Mouse (Mus musculus) kidney, embryonic 15.5 days (tissue): ENCODE measurements around the gene Dusp11. TPM values are rescaled to one million over a fixed set of nuclear protein-coding genes. Genes with fewer than 3 reads are reported as not detected.
"Not testable (repeated sequence)": the region's sequence is repeated elsewhere in the genome, so short reads cannot be mapped to it uniquely, and the experiment has no call there.

Experiments used
- ATAC-seq: fragments of 200-750 bp; cut with Nextera tagmentation; replicated peaks from 2 replicates; pipeline ENCODE4 v1.8.0; 2017; ENCODE audit warnings: moderate TSS enrichment; ENCODE audit not compliant: low FRiP score
- H3K27ac ChIP-seq: fragments of 300-500 bp; sonication (generic); 2 replicates; pipeline ENCODE4 v1.5.1; 2015; ENCODE audit warnings: mild to moderate bottlenecking, inconsistent platforms
- H3K27me3 ChIP-seq: fragments of 300-500 bp; sonication (generic); 2 replicates; pipeline ENCODE4 v1.6.1; 2015; ENCODE audit warnings: inconsistent platforms
- H3K36me3 ChIP-seq: fragments of 300-500 bp; sonication (generic); 2 replicates; pipeline ENCODE4 v1.6.1; 2015; ENCODE audit warnings: inconsistent platforms
- H3K4me1 ChIP-seq: fragments of 300-500 bp; sonication (generic); 2 replicates; pipeline ENCODE4 v1.6.1; 2015; ENCODE audit warnings: inconsistent platforms
- H3K4me2 ChIP-seq: fragments of 300-500 bp; sonication (generic); 2 replicates; pipeline ENCODE4 v1.6.1; 2015; ENCODE audit warnings: moderate library complexity, mild to moderate bottlenecking, inconsistent platforms
- H3K4me3 ChIP-seq: fragments of 300-500 bp; sonication (generic); replicated peaks from 2 replicates; pipeline ENCODE4 v1.5.1; 2015; ENCODE audit warnings: mild to moderate bottlenecking, inconsistent platforms
- H3K9ac ChIP-seq: fragments of 300-500 bp; sonication (generic); 2 replicates; pipeline ENCODE4 v1.6.1; 2015; ENCODE audit warnings: mild to moderate bottlenecking, inconsistent platforms
- H3K9me3 ChIP-seq: fragments of 300-500 bp; sonication (generic); replicated peaks from 2 replicates; pipeline ENCODE4 v1.6.1; 2016; ENCODE audit warnings: inconsistent platforms
- WGBS: fragments of 180-500 bp; shearing (Covaris S2); methylation state at CpG from one replicate; pipeline ENCODE4 v1.1.7; 2015; ENCODE audit warnings: mixed read lengths; 5-methylcytosine and 5-hydroxymethylcytosine counted together
- polyA plus RNA-seq: library from polyadenylated mRNA; unstranded; fragments of >200 nt; fragmentation: Nextera tagmentation; extraction: Ambion mirVana; gene quantifications from 2 replicates; pipeline ENCODE4 v1.2.1, GENCODE M21; 2015

Dusp11 gene
- polyA plus RNA-seq, 1 experiment from 2014 or later: 44.1 TPM

DNA sequence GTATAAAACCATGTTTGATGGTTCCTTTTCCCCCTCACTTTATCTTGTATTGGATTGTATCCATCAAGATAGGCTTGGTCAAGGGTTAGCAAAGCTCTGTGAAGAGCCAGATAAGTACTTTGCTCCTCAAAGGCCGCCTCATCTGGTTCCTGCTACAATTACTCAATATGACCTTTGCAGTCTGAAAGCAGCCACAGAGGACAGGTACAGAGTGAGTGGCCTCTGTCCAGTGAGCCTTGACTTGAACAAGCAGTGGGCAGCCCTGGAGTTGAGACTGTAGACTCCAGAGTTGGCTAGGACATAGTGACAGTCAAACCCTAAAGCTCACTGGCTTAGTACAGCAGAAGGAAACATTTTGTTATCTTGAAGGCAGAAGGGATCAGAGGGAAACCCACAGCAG, 32.2 kb downstream of the Dusp11 start:
- Histone ChIP-seq H3K4me2 (no peak overlapping the region), H3K9ac (no peak overlapping the region), H3K27me3 (no peaks in the 10 kb centered on the region), H3K36me3 (peaks cover 68% of the 10 kb centered on the region), H3K27ac (no peak overlapping the region), H3K9me3 (no peaks in the 10 kb centered on the region), H3K4me3 (no peak overlapping the region), H3K4me1 (no peaks in the 10 kb centered on the region)
- no peak for ATAC-seq
- WGBS: 82% methylated on average over 1 of the region's 1 CpGs

- no peaks in the 10 kb centered on the region for H3K9me3 ChIP-seq
- H3K4me1 ChIP-seq: no peaks in the 10 kb centered on the region
- H3K9ac ChIP-seq: no peak overlapping the region
- WGBS: 91% methylated on average over 9 of the region's 9 CpGs
- H3K27me3 ChIP-seq: no peaks in the 10 kb centered on the region
- H3K4me2 ChIP-seq: no peak overlapping the region
- H3K36me3 ChIP-seq: peaks cover 77% of the 10 kb centered on the region
- no peak overlapping the region for H3K4me3 ChIP-seq
- ATAC-seq: peak; percentile 54
- H3K27ac ChIP-seq: no peak overlapping the region
Observed at GRCm38 (mm10) chr6:85927476-85928464, 33.7 kb downstream of the Dusp11 start.

- no peak overlapping the region for H3K4me2 ChIP-seq
- ATAC-seq: no peak
- no peaks in the 10 kb centered on the region for H3K9me3 ChIP-seq
- H3K4me3 ChIP-seq: no peak overlapping the region
- peak overlapping the region; percentile 24; the same call in 1 of the 2 replicates for H3K27ac ChIP-seq
- 93% methylated on average over 1 of the region's 1 CpGs for WGBS
- no peak overlapping the region for H3K9ac ChIP-seq
- peaks cover 77% of the 10 kb centered on the region for H3K36me3 ChIP-seq
- no peaks in the 10 kb centered on the region for H3K4me1 ChIP-seq
- H3K27me3 ChIP-seq: no peaks in the 10 kb centered on the region
Observed at GRCm38 (mm10) chr6:85926709-85927108, 34.8 kb downstream of the Dusp11 start.

DNA sequence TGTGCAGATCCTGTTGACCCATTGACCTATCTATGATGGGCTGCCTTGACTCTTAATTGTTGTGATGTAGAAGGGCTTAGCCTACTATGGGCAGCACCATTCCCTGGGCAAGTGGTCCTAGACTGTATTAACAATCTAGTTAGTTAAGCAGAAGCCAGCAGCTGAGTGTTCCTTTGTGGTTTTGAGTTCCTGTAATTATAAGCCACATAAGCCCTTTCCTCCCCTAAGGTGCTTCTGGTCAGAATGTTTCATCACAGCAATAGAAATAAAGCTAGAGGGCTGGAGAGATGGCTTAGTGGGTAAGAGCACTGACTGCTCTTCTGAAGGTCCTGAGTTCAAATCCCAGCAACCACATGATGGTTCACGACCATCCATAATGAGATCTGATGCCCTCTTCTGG, 37.8 kb downstream of the Dusp11 start:
- Histone ChIP-seq H3K27ac (no peak overlapping the region), H3K4me1 (no peaks in the 10 kb centered on the region), H3K4me3 (no peak overlapping the region), H3K36me3 (peaks cover 64% of the 10 kb centered on the region), H3K9ac (no peak overlapping the region), H3K27me3 (no peaks in the 10 kb centered on the region), H3K9me3 (no peaks in the 10 kb centered on the region), H3K4me2 (no peak overlapping the region)
- 94% methylated on average over 1 of the region's 1 CpGs for WGBS
- ATAC-seq: no peak

GRCm38 (mm10) chr6:85919401-85919800, 42.1 kb downstream of the Dusp11 start:
- Histone ChIP-seq H3K9ac (no peak overlapping the region), H3K27ac (no peak overlapping the region), H3K9me3 (no peaks in the 10 kb centered on the region), H3K36me3 (peaks cover 24% of the 10 kb centered on the region), H3K4me1 (peaks cover 13% of the 10 kb centered on the region), H3K27me3 (no peaks in the 10 kb centered on the region), H3K4me2 (no peak overlapping the region), H3K4me3 (no peak overlapping the region)
- WGBS: 92% methylated on average over 4 of the region's 4 CpGs
- no peak for ATAC-seq

GRCm38 (mm10) chr6:85918341-85918740, 43.1 kb downstream of the Dusp11 start:
- Histone ChIP-seq H3K36me3 (peaks cover 21% of the 10 kb centered on the region), H3K4me1 (peaks cover 13% of the 10 kb centered on the region)
- H3K4me2 ChIP-seq, ATAC-seq, H3K9me3 ChIP-seq, H3K27ac ChIP-seq, H3K9ac ChIP-seq, H3K4me3 ChIP-seq, H3K27me3 ChIP-seq: not testable (repeated sequence)
- 98% methylated on average over 3 of the region's 3 CpGs for WGBS

DNA sequence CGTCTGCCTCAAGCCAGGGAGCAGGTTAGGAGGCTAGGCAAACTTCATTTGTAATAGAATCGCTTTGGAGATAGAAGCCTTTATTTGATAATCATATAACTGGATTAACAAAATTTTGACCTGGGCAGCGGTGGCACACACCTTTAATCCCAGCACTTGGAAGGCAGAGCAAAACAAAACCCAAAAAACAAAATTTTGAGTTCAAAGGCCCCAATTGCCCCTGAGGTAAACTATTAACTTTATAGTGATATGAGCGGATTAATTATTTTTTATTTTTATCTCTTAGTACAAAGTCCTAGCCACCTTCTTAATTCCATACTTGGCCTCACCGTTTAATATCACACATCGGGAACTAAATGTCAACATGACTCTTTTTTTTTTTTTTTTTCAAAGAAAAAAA, 44.9 kb downstream of the Dusp11 start:
- Histone ChIP-seq H3K4me1 (peaks cover 13% of the 10 kb centered on the region), H3K4me2 (peak overlapping the region; percentile 76), H3K27me3 (no peaks in the 10 kb centered on the region), H3K36me3 (peaks cover 6% of the 10 kb centered on the region; the same call in 1 of the 2 replicates), H3K27ac (peak overlapping the region; percentile 94), H3K9ac (peak overlapping the region; percentile 78), H3K9me3 (no peaks in the 10 kb centered on the region), H3K4me3 (peak overlapping the region; percentile 68)
- 81% methylated on average over 6 of the region's 6 CpGs for WGBS
- ATAC-seq: no peak

DNA sequence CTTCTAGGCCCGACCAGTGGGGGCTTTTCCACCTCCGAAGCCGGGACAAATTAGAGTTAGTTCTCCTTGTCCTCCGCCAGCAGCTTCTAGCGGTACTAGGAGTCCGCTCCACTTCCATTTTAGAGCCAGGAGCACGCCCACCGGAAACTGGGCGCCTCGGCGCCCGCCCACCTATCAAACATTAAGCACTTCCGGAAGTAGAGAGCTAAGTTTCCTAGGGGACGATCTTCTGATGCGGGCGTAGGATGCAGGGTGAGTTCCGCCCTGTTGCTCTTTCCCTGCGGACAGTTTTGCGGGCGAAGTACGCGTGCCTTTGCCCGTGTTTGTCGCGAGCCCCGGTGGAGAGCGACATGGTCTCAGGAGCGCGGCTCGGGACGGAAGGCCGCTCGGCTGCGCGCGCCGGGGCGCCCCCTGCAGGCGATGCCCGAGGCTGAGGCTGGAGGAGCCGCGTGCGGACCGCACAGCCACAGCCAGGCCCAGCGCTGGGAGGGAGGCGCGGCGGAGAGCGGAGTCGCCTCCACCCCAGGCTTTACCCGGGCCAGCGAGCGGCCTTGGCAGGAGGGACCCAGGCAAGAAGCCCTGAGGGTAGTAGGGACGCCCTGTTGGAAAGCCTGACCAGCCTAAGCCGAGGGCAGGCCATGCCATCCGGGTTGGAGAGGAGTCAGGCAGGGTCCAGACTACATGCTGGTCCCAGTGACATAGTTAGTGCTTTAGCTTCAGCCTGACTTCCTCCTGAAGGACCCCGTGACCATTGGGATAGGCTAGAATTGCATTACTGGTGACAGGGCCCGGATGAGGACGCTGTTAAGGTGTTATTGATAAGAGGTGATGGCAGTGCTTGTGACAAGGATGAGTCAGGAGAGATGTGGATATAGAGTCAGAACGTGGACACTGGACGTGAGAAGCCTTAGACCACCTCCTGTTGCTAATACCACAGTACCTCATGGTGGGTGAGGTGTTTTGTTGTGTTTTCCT, 45.6 kb downstream of the Dusp11 start, which contains the start of gene Nat8f1:
Nat8f1 (minus strand) TSS at position 149 of the 975 bp plus-strand sequence.
- not testable (repeated sequence) for H3K36me3 ChIP-seq, H3K9me3 ChIP-seq, H3K27me3 ChIP-seq
- Histone ChIP-seq H3K27ac (peak within 1 kb of the TSS; percentile 94), H3K9ac (peak within 1 kb of the TSS; percentile 78), H3K4me1 (peaks cover 13% of the 10 kb centered on the region), H3K4me2 (peak within 1 kb of the TSS; percentile 76), H3K4me3 (peak within 1 kb of the TSS; percentile 68)
- peak; percentile 97 for ATAC-seq
- WGBS: under 1% methylated on average over 61 of the region's 61 CpGs

GRCm38 (mm10) chr6:85915141-85915538, 46.3 kb downstream of the Dusp11 start:
- Histone ChIP-seq H3K9me3 (no peaks in the 10 kb centered on the region), H3K36me3 (no peaks in the 10 kb centered on the region), H3K27ac (peak overlapping the region; percentile 94), H3K9ac (peak overlapping the region; percentile 78), H3K4me3 (peak overlapping the region; percentile 68), H3K27me3 (no peaks in the 10 kb centered on the region), H3K4me1 (peaks cover 13% of the 10 kb centered on the region), H3K4me2 (peak overlapping the region; percentile 76)
- 3% methylated on average over 11 of the region's 11 CpGs for WGBS
- peak; percentile 19; the same call in 1 of the 2 replicates for ATAC-seq

DNA sequence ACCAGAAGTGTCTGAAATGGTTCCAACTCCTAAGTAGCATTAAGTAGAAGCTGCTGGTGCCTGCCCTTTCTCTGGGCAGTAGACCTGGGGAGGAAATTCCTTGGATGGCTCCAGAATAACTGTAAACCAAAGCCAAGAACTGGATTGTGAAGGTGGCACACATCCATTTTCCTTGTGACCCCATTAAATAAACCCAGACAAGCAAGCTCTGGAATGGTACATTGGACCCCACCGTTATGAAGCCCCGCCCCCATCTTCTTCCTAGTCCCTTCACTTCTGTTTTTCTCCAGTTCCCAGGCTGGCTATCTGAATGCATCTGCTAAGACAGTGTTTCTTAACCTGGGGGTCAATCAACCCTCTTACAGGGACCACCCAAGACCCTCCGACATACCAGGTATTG, 49.9 kb downstream of the Dusp11 start, which contains the start of gene Tprkb:
Tprkb (plus strand) TSS at position 279 of the 400 bp plus-strand sequence.
- Histone ChIP-seq H3K27me3 (no peaks in the 10 kb centered on the region), H3K27ac (no peak within 1 kb of the TSS), H3K36me3 (no peaks in the 10 kb centered on the region), H3K4me3 (no peak within 1 kb of the TSS), H3K4me2 (no peak within 1 kb of the TSS), H3K9me3 (no peaks in the 10 kb centered on the region), H3K9ac (no peak within 1 kb of the TSS), H3K4me1 (peaks cover 12% of the 10 kb centered on the region)
- 93% methylated on average over 3 of the region's 3 CpGs for WGBS
- no peak for ATAC-seq

GRCm38 (mm10) chr6:85909704-85910103, 51.8 kb downstream of the Dusp11 start:
- 90% methylated on average over 1 of the region's 1 CpGs for WGBS
- Histone ChIP-seq H3K36me3 (no peaks in the 10 kb centered on the region), H3K9ac (no peak overlapping the region), H3K4me2 (no peak overlapping the region), H3K27ac (no peak overlapping the region), H3K4me3 (no peak overlapping the region), H3K27me3 (no peaks in the 10 kb centered on the region), H3K4me1 (0 out of 2 replicates have a peak, but pooled peaks cover 2% of the 10 kb centered on the region), H3K9me3 (no peaks in the 10 kb centered on the region)
- no peak for ATAC-seq
